Mouse (Mus musculus): ENCODE measurements around the gene Cacnb4.

DNA sequence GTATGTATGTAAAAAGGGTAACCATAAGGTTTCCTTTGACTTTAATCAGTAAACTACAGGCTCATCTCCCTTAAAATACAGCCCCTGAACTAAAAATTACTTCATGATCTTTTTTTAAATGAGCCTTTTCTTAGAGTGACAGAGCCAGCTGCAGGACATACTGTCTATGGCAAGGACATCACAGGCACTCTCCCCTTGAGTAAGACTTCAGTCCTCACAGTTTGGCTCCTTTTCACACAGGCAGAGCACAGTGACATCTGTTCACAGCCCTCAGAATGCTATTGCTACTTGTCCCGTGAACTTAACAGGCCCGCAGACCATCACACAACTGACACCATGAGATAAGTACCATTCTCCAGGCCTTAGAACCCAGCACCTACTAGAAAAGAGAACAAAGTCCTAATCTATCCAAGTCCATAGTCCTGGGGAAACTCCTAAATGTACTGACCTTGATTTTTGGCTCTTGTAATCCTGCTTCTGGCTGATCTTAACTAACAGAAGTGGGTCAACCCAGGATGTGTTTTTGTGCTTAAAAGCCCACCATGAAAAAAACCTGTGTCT is 286.1 kb downstream of the Cacnb4 start:
- no peak for TF ChIP-seq POLR2A (IDR thresholded peaks at IDR 0.05; ENCODE audit: borderline replicate concordance, extremely low read depth, low read depth, low read length)
- no peak for TF ChIP-seq CTCF (IDR thresholded peaks at IDR 0.05; ENCODE audit: insufficient read depth, low read length)
